Mouse (Mus musculus): ENCODE data around the gene Hist1h3g. TPM values are rescaled to one million over a fixed set of nuclear protein-coding genes. Genes with fewer than 3 reads are reported as not detected.
A peak's percentile ranks its signal among the peaks of the same experiment; 100 is the strongest.
"Not testable (repeated sequence)": the region's sequence is repeated elsewhere in the genome, so short reads cannot be mapped to it uniquely, and the experiment has no call there.

Hist1h3g gene
- total RNA-seq, 2 experiments from 2014 or later, result 5.8 to 6.2 TPM

GRCm38 (mm10) chr13:23530181-23530900 is 4.9 kb upstream of the Hist1h3g start:
- peak; percentile 78 to 79 for DNase-seq (ENCODE audit: low spot score in 2 of 2)
- intact Hi-C loops (cut with DNase I), result loop anchor here (5.0 to 10.0 kb wide), 2 partner anchors 1488 to 1816 kb away; partner anchors contain the start of genes Hist1h2ag, Hist1h2ai, Hist1h2bj and Hist1h2bl

- intact Hi-C loops (cut with DNase I), result loop anchor here (5.0 to 10.0 kb wide), 2 partner anchors 1489 to 1816 kb away; partner anchors contain the start of genes Hist1h2ag, Hist1h2ai, Hist1h2bj and Hist1h2bl
- DNase-seq (ENCODE audit: low spot score in 2 of 2), result peak; percentile 98
Measured at GRCm38 (mm10) chr13:23530901-23531875, 4.0 kb upstream of the Hist1h3g start, which contains the start of gene Hist1h4h. TSS of gene Hist1h4h (plus strand) at chr13:23531050.

GRCm38 (mm10) chr13:23532262-23533075 is 2.8 kb upstream of the Hist1h3g start:
- intact Hi-C loops (cut with DNase I), result loop anchor here (5.0 to 10.0 kb wide), 2 partner anchors 1490 to 1818 kb away; partner anchors contain the start of genes Hist1h2ag, Hist1h2ai, Hist1h2bj and Hist1h2bl
- no peak for DNase-seq (ENCODE audit: low spot score in 2 of 2)

GRCm38 (mm10) chr13:23533560-23534367 is 1.5 kb upstream of the Hist1h3g start, which contains the start of gene Hist1h2af:
TSS of gene Hist1h2af (plus strand) at chr13:23533906.
- intact Hi-C loops (cut with DNase I), result loop anchor here (5.0 to 10.0 kb wide), 2 partner anchors 1491 to 1819 kb away; partner anchors contain the start of genes Hist1h2ag, Hist1h2ai, Hist1h2bj and Hist1h2bl
- peak; percentile 80 to 84 for DNase-seq (ENCODE audit: low spot score in 2 of 2)

- intact Hi-C loops (cut with DNase I), result loop anchor here (5.0 to 10.0 kb wide), 2 partner anchors 1492 to 1820 kb away; partner anchors contain the start of genes Hist1h2ag, Hist1h2ai, Hist1h2bj and Hist1h2bl
- no peak for DNase-seq (ENCODE audit: low spot score in 2 of 2)
Measured at GRCm38 (mm10) chr13:23534368-23535131, 672 bp upstream of the Hist1h3g start.

GRCm38 (mm10) chr13:23536076-23536822 is 1.0 kb downstream of the Hist1h3g start:
- intact Hi-C loops (cut with DNase I), result loop anchor here (10.0 kb wide), 1 partner anchor 1821 kb away; the partner anchor contains the start of genes Hist1h2ai, Hist1h2bl and Hist1h3h
- DNase-seq (ENCODE audit: low spot score in 2 of 2), result no peak

- no peak for DNase-seq (ENCODE audit: low spot score in 2 of 2)
- intact Hi-C loops (cut with DNase I), result loop anchor here (10.0 kb wide), 1 partner anchor 1822 kb away; the partner anchor contains the start of genes Hist1h2ai, Hist1h2bl and Hist1h3h
Measured at GRCm38 (mm10) chr13:23537006-23537710, 1.9 kb downstream of the Hist1h3g start.

- intact Hi-C loops (cut with DNase I), result loop anchor here (10.0 kb wide), 1 partner anchor 1823 kb away; the partner anchor contains the start of genes Hist1h2ai, Hist1h2bl and Hist1h3h
- no peak for DNase-seq (ENCODE audit: low spot score in 2 of 2)
Measured at GRCm38 (mm10) chr13:23538249-23538648, 3.0 kb downstream of the Hist1h3g start.

GRCm38 (mm10) chr13:23539821-23540220 is 4.6 kb downstream of the Hist1h3g start:
- DNase-seq (ENCODE audit: low spot score in 2 of 2), result not testable (repeated sequence)
- intact Hi-C loops (cut with DNase I), result loop anchor here (10.0 kb wide), 1 partner anchor 1825 kb away; the partner anchor contains the start of genes Hist1h2ai, Hist1h2bl and Hist1h3h

- no peak for DNase-seq (ENCODE audit: low spot score in 2 of 2)
- intact Hi-C loops (cut with DNase I), result no loop called here
Measured at GRCm38 (mm10) chr13:23541497-23541896, 6.3 kb downstream of the Hist1h3g start.

GRCm38 (mm10) chr13:23542225-23542980 is 7.2 kb downstream of the Hist1h3g start:
- intact Hi-C loops (cut with DNase I); DNase-seq (ENCODE audit: low spot score in 2 of 2): not testable (repeated sequence)

- intact Hi-C loops (cut with DNase I), result not testable (repeated sequence)
- peak; percentile 77 to 83 for DNase-seq (ENCODE audit: low spot score in 2 of 2)
Measured at GRCm38 (mm10) chr13:23542999-23543607, 7.9 kb downstream of the Hist1h3g start, which contains the start of gene Hist1h2bh. TSS of gene Hist1h2bh (minus strand) at chr13:23543392.

GRCm38 (mm10) chr13:23543965-23544786 is 9.0 kb downstream of the Hist1h3g start, which contains the start of gene Hist1h3f:
TSS of gene Hist1h3f (plus strand) at chr13:23544052.
- intact Hi-C loops (cut with DNase I), result no loop called here
- DNase-seq (ENCODE audit: low spot score in 2 of 2), result peak; percentile 84 to 96
